Mouse (Mus musculus): ENCODE results near the gene Smarcd1. TPM values are rescaled to one million over a fixed set of nuclear protein-coding genes. Genes with fewer than 3 reads are reported as not detected.
"Not testable (repeated sequence)": the region's sequence is repeated elsewhere in the genome, so short reads cannot be mapped to it uniquely, and the experiment has no call there.

The Smarcd1 gene
- polyA plus RNA-seq, 1 experiment from 2014 or later, result 117 TPM

GRCm38 (mm10) chr15:99690924-99691323 lies 11.0 kb upstream of the Smarcd1 start:
- 33% methylated on average over 4 of the region's 4 CpGs for WGBS

GRCm38 (mm10) chr15:99691976-99692375 lies 10.0 kb upstream of the Smarcd1 start:
- H3K4me1 ChIP-seq (replicated peaks), result peaks cover 60% of the 10 kb centered on the region
- peak overlapping the region; percentile 77 for H3K27ac ChIP-seq (replicated peaks)
- no peaks in the 10 kb centered on the region for H3K27me3 ChIP-seq
- H3K36me3 ChIP-seq, result peaks cover 43% of the 10 kb centered on the region
- peak overlapping the region; percentile 43 for H3K9ac ChIP-seq
- no peak overlapping the region for H3K4me3 ChIP-seq
- ATAC-seq (ENCODE audit: low read depth), result 0 out of 2 replicates have a peak, but pooled peaks have one; percentile 24
- H3K4me2 ChIP-seq, result peak overlapping the region; percentile 26; the same call in 1 of the 2 replicates
- WGBS, result 43% methylated on average over 9 of the region's 9 CpGs
- H3K9me3 ChIP-seq, result no peaks in the 10 kb centered on the region

More at GRCm38 (mm10) chr15:99690924-99691323, 11.0 kb upstream of the Smarcd1 start:
- H3K9me3 ChIP-seq, result no peaks in the 10 kb centered on the region
- peak overlapping the region; percentile 43; the same call in 1 of the 2 replicates for H3K9ac ChIP-seq
- H3K4me2 ChIP-seq, result no peak overlapping the region
- peaks cover 60% of the 10 kb centered on the region for H3K4me1 ChIP-seq (replicated peaks)
- ATAC-seq (ENCODE audit: low read depth), result no peak
- H3K27ac ChIP-seq (replicated peaks), result peak overlapping the region; percentile 77
- H3K27me3 ChIP-seq, result no peaks in the 10 kb centered on the region
- no peak overlapping the region for H3K4me3 ChIP-seq
- peaks cover 42% of the 10 kb centered on the region for H3K36me3 ChIP-seq

DNA sequence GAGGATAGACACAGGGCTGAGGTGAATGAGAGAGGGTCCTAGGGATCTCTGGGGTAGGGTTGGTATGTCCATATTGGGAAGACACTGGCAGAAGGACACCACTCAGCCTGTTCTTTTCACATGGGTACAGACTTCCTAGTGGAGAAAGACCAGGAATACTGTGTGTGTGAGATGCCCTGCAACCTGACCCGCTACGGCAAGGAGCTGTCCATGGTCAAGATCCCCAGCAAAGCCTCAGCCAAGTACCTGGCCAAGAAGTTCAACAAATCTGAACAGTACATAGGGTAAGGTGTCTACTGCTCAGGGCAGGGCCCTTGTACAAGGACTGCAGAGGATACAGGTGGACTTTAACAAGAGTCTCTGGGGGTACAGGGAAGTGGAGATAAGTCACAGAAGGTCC lies 4.6 kb upstream of the Smarcd1 start:
- Histone ChIP-seq H3K9me3 (no peaks in the 10 kb centered on the region), H3K4me1 (replicated peaks) (peaks cover 33% of the 10 kb centered on the region), H3K27me3 (no peaks in the 10 kb centered on the region), H3K27ac (replicated peaks) (no peak overlapping the region), H3K9ac (no peak overlapping the region), H3K4me3 (no peak overlapping the region), H3K36me3 (peaks cover 75% of the 10 kb centered on the region), H3K4me2 (no peak overlapping the region)
- 27% methylated on average over 2 of the region's 2 CpGs for WGBS
- ATAC-seq (ENCODE audit: low read depth), result no peak

GRCm38 (mm10) chr15:99698533-99699085 lies 3.3 kb upstream of the Smarcd1 start:
- no peak for ATAC-seq (ENCODE audit: low read depth)

GRCm38 (mm10) chr15:99699715-99700114 lies 2.2 kb upstream of the Smarcd1 start:
- Histone ChIP-seq H3K36me3 (peaks cover 71% of the 10 kb centered on the region), H3K9me3 (no peaks in the 10 kb centered on the region), H3K27ac (replicated peaks) (no peak overlapping the region), H3K4me2 (no peak overlapping the region), H3K4me3 (no peak overlapping the region), H3K9ac (peak overlapping the region; percentile 22; the same call in 1 of the 2 replicates), H3K4me1 (replicated peaks) (peaks cover 33% of the 10 kb centered on the region), H3K27me3 (no peaks in the 10 kb centered on the region)
- WGBS, result 59% methylated on average over 10 of the region's 10 CpGs
- ATAC-seq (ENCODE audit: low read depth), result no peak

More at GRCm38 (mm10) chr15:99698533-99699085, 3.3 kb upstream of the Smarcd1 start:
- Histone ChIP-seq H3K27ac (replicated peaks) (peak overlapping the region; percentile 34; the same call in 1 of the 2 replicates), H3K4me2 (no peak overlapping the region), H3K9ac (no peak overlapping the region), H3K27me3 (no peaks in the 10 kb centered on the region), H3K4me1 (replicated peaks) (peaks cover 33% of the 10 kb centered on the region), H3K4me3 (no peak overlapping the region), H3K36me3 (peaks cover 69% of the 10 kb centered on the region), H3K9me3 (no peaks in the 10 kb centered on the region)
- WGBS, result 32% methylated on average over 20 of the region's 20 CpGs

GRCm38 (mm10) chr15:99700219-99701106 lies 1.5 kb upstream of the Smarcd1 start:
- WGBS, result 84% methylated on average over 18 of the region's 18 CpGs

DNA sequence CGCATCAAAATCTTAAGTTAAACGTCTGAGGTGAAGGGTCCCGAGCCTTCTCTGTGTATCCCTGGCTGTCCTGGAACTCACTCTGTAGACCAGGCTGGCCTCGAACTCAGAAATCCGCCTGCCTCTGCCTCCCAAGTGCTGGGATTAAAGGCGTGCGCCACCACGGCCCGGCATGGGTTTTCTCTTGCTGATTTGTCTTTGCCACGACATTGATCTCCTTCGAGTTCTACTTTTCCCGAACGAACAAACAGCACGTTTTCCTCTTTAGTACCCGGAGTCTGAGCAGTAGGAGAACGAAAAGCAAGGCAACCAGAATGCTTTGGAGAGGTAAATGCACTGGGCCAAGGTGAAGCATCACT lies 310 bp upstream of the Smarcd1 start:
- peaks cover 40% of the 10 kb centered on the region for H3K4me1 ChIP-seq (replicated peaks)
- peak overlapping the region; percentile 99 for H3K27ac ChIP-seq (replicated peaks)
- not testable (repeated sequence) for H3K9me3 ChIP-seq; H3K27me3 ChIP-seq; ATAC-seq (ENCODE audit: low read depth)
- peak overlapping the region; percentile 99 for H3K4me2 ChIP-seq
- H3K36me3 ChIP-seq, result peaks cover 66% of the 10 kb centered on the region
- WGBS, result 44% methylated on average over 16 of the region's 16 CpGs
- peak overlapping the region; percentile 97; the same call in 1 of the 2 replicates for H3K9ac ChIP-seq
- peak overlapping the region; percentile 78 for H3K4me3 ChIP-seq

More at GRCm38 (mm10) chr15:99700219-99701106, 1.5 kb upstream of the Smarcd1 start:
- no peak overlapping the region for H3K4me3 ChIP-seq
- H3K4me1 ChIP-seq (replicated peaks), result peaks cover 33% of the 10 kb centered on the region
- no peaks in the 10 kb centered on the region for H3K27me3 ChIP-seq
- peak overlapping the region; percentile 22; the same call in 1 of the 2 replicates for H3K9ac ChIP-seq
- H3K9me3 ChIP-seq, result no peaks in the 10 kb centered on the region
- 0 out of 2 replicates have a peak overlapping the region, but pooled peaks have one; percentile 23 for H3K27ac ChIP-seq (replicated peaks)
- ATAC-seq (ENCODE audit: low read depth), result no peak
- peaks cover 69% of the 10 kb centered on the region for H3K36me3 ChIP-seq
- H3K4me2 ChIP-seq, result no peak overlapping the region

DNA sequence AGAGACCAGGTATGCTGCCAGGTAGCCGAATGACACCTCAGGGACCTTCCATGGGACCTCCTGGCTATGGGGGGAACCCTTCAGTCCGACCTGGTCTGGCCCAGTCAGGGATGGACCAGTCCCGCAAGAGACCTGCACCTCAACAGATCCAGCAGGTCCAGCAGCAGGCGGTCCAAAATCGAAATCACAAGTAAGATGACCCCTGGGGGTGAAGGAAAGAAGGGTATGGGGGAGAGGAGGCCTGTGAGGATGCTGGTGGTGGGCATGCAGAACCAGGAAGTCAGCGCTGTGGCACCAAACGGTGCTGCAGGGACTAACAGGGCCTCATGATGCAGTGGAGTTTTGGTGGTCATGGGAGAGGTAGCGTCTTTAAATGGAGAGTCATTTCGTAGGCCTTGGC lies 1.2 kb downstream of the Smarcd1 start:
- peaks cover 66% of the 10 kb centered on the region for H3K36me3 ChIP-seq
- no peaks in the 10 kb centered on the region for H3K27me3 ChIP-seq
- ATAC-seq (ENCODE audit: low read depth), result no peak
- H3K4me1 ChIP-seq (replicated peaks), result peaks cover 40% of the 10 kb centered on the region
- H3K4me3 ChIP-seq, result peak overlapping the region; percentile 78
- H3K4me2 ChIP-seq, result peak overlapping the region; percentile 99
- H3K9ac ChIP-seq, result peak overlapping the region; percentile 97
- peak overlapping the region; percentile 99 for H3K27ac ChIP-seq (replicated peaks)
- no peaks in the 10 kb centered on the region for H3K9me3 ChIP-seq
- WGBS, result 53% methylated on average over 9 of the region's 9 CpGs

DNA sequence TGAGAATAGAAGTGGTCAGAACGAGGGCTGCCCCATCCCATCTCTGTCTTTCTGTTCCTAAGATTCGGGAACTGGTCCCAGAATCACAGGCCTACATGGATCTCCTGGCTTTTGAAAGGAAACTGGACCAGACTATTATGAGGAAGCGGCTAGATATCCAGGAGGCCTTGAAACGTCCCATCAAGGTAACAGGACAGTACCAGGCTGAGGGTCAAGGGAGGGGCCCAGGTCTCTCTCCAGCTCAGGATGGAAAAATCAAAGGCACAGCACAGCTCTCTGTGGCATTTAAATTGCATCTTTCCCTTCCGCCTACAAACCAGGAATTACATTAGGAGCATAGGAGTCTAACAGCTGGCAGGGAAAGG lies 1.7 kb downstream of the Smarcd1 start:
- Histone ChIP-seq H3K9me3 (no peaks in the 10 kb centered on the region), H3K36me3 (peaks cover 67% of the 10 kb centered on the region), H3K4me1 (replicated peaks) (peaks cover 40% of the 10 kb centered on the region), H3K27ac (replicated peaks) (peak overlapping the region; percentile 99), H3K27me3 (no peaks in the 10 kb centered on the region), H3K9ac (peak overlapping the region; percentile 97), H3K4me2 (peak overlapping the region; percentile 99), H3K4me3 (peak overlapping the region; percentile 78)
- WGBS, result 48% methylated on average over 5 of the region's 5 CpGs
- no peak for ATAC-seq (ENCODE audit: low read depth)

- Histone ChIP-seq H3K4me3 (peak overlapping the region; percentile 78), H3K36me3 (peaks cover 67% of the 10 kb centered on the region), H3K9me3 (no peaks in the 10 kb centered on the region), H3K27me3 (no peaks in the 10 kb centered on the region), H3K27ac (replicated peaks) (peak overlapping the region; percentile 99), H3K9ac (peak overlapping the region; percentile 97), H3K4me1 (replicated peaks) (peaks cover 40% of the 10 kb centered on the region), H3K4me2 (peak overlapping the region; percentile 99)
- ATAC-seq (ENCODE audit: low read depth), result no peak
- WGBS, result 17% methylated on average over 23 of the region's 23 CpGs
These were observed 2.2 kb downstream of the Smarcd1 start for GRCm38 (mm10) chr15:99704041-99704681.

DNA sequence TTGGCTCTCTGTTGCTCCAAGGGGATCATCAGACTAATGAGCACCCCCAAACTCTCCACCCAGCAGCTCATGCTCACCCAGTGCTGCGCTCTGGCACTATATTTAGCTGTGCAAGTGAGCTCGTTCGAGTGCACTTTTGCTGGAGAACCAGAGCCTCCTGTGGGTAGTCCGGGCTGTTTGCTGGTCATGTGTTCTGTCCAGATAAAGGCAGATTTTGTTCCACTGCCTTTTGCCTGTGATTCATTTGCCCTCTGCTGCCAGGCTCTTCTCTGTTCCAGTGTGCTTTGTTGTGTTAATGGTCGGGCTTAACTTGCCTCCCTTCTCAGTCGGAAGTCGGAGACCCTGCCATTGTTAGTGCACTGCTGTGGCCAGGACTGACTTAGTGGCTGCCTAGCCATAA lies 3.0 kb downstream of the Smarcd1 start:
- peaks cover 67% of the 10 kb centered on the region for H3K36me3 ChIP-seq
- WGBS, result 17% methylated on average over 7 of the region's 7 CpGs
- H3K4me2 ChIP-seq, result peak overlapping the region; percentile 99
- H3K27me3 ChIP-seq, result no peaks in the 10 kb centered on the region
- no peaks in the 10 kb centered on the region for H3K9me3 ChIP-seq
- peak overlapping the region; percentile 97 for H3K9ac ChIP-seq
- H3K27ac ChIP-seq (replicated peaks), result peak overlapping the region; percentile 99
- ATAC-seq (ENCODE audit: low read depth), result no peak
- H3K4me3 ChIP-seq, result peak overlapping the region; percentile 78
- peaks cover 40% of the 10 kb centered on the region for H3K4me1 ChIP-seq (replicated peaks)

All from neural tube, embryonic 13.5 days (tissue).